Comparison of ENCODE assay signal across 16 mouse cellular contexts in the genomic region with DNA sequence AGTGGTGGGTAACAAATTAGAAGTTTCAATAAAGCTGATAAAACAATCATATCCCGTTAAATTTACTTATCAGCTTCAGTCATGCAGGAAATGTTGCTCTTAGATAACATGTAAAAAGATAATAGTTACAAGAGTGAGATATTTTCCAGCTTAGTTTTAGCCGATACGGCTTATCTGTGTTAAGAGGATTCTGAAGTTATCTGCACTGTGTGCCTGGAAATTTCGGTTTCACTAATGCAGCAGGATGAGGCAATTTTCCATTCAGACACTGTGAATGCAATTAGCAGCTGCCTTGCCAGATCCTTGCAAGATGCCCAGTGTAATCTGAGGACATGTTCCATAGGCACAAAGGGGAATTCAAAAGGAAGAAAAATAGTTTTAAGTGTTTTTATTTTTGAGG.
DNase-seq lines count a peak whose midpoint lies in the region; ATAC-seq and TF ChIP-seq lines count a peak whose summit lies in the region.
"Had no signal": no experiment of that assay in that cellular context is flagged by ENCODE, and none has a peak within 500 bp of the region (broad histone marks: within the 10 kb centered on the region; RNA-seq: fewer than 3 reads in every experiment).

No protein-coding gene starts in this region.

- H3K36me3 ChIP-seq in hindbrain, postnatal 0 days (ENCODE audit: insufficient read depth, low read length): no peaks in the 10 kb centered on the region
- H3K36me3 ChIP-seq in hindbrain, embryonic 10.5 days: no peaks in the 10 kb centered on the region
- no peaks in the 10 kb centered on the region for H3K36me3 ChIP-seq in midbrain, postnatal 0 days (ENCODE audit: insufficient read depth, low read length)
- no peaks in the 10 kb centered on the region for H3K36me3 ChIP-seq in midbrain, embryonic 16.5 days (ENCODE audit: control insufficient read depth, insufficient read depth, low read length)
- H3K36me3 ChIP-seq: embryonic facial prominence, embryonic 12.5 days; hindbrain, embryonic 15.5 days; neural tube, embryonic 13.5 days had no signal

- no peaks in the 10 kb centered on the region for H3K9me3 ChIP-seq in hindbrain, postnatal 0 days (ENCODE audit: low read length)
- H3K9me3 ChIP-seq in hindbrain, embryonic 10.5 days: no peaks in the 10 kb centered on the region
- H3K9me3 ChIP-seq in midbrain, postnatal 0 days (ENCODE audit: low read length): no peaks in the 10 kb centered on the region
- H3K9me3 ChIP-seq in midbrain, embryonic 16.5 days (replicated peaks; ENCODE audit: control insufficient read depth, low read length, poor library complexity, severe bottlenecking): no peaks in the 10 kb centered on the region
- H3K9me3 ChIP-seq: embryonic facial prominence, embryonic 12.5 days; hindbrain, embryonic 15.5 days; neural tube, embryonic 13.5 days had no signal

- peak; percentile 45 for DNase-seq in hindbrain, postnatal 0 days (ENCODE audit: low spot score)
- DNase-seq in hindbrain, embryonic 10.5 days (ENCODE audit: low spot score): no peak
- DNase-seq in midbrain, postnatal 0 days (ENCODE audit: low spot score): peak; percentile 46
- peak; percentile 8 for DNase-seq in embryo, embryonic 11 days
- no peak for DNase-seq in kidney, adult 18-20 months
- DNase-seq: cerebellum, adult 8-10 months; kidney, adult 8-10 months; kidney, postnatal 4 days; lung, postnatal 14 days; thymus, adult 18-20 months had no signal

- no peak overlapping the region for H3K27ac ChIP-seq in hindbrain, postnatal 0 days
- no peak overlapping the region for H3K27ac ChIP-seq in hindbrain, embryonic 10.5 days
- no peak overlapping the region for H3K27ac ChIP-seq in midbrain, postnatal 0 days (ENCODE audit: low read depth, low read length)
- H3K27ac ChIP-seq in midbrain, embryonic 16.5 days (ENCODE audit: low read length): no peak overlapping the region
- H3K27ac ChIP-seq: embryonic facial prominence, embryonic 12.5 days; hindbrain, embryonic 15.5 days; neural tube, embryonic 13.5 days had no signal

- 50% methylated on average over 4 of the region's 4 CpGs for WGBS in hindbrain, postnatal 0 days
- WGBS in hindbrain, embryonic 10.5 days: 89% methylated on average over 4 of the region's 4 CpGs
- WGBS in midbrain, postnatal 0 days: 44% methylated on average over 4 of the region's 4 CpGs
- WGBS in midbrain, embryonic 16.5 days: 34% methylated on average over 4 of the region's 4 CpGs

- no peak overlapping the region for H3K9ac ChIP-seq in hindbrain, postnatal 0 days (replicated peaks; ENCODE audit: low read length)
- H3K9ac ChIP-seq in midbrain, postnatal 0 days (replicated peaks; ENCODE audit: low read length, poor library complexity, severe bottlenecking): no peak overlapping the region
- H3K9ac ChIP-seq in midbrain, embryonic 16.5 days (ENCODE audit: low read depth, low read length): no peak overlapping the region
- H3K9ac ChIP-seq: embryonic facial prominence, embryonic 12.5 days; hindbrain, embryonic 15.5 days; neural tube, embryonic 13.5 days had no signal

- no peak overlapping the region for H3K4me3 ChIP-seq in hindbrain, postnatal 0 days (ENCODE audit: low read length)
- H3K4me3 ChIP-seq in hindbrain, embryonic 10.5 days: no peak overlapping the region
- no peak overlapping the region for H3K4me3 ChIP-seq in midbrain, postnatal 0 days (ENCODE audit: low read depth, low read length)
- H3K4me3 ChIP-seq in midbrain, embryonic 16.5 days (ENCODE audit: low read depth, low read length): no peak overlapping the region
- H3K4me3 ChIP-seq: embryonic facial prominence, embryonic 12.5 days; hindbrain, embryonic 15.5 days; neural tube, embryonic 13.5 days had no signal

- TF ChIP-seq CTCF in hindbrain, postnatal 0 days (IDR thresholded peaks at IDR 0.05; ENCODE audit: low read depth): no peak
- no peak for TF ChIP-seq CTCF in midbrain, postnatal 0 days (IDR thresholded peaks at IDR 0.05)

- H3K4me1 ChIP-seq in hindbrain, postnatal 0 days (ENCODE audit: insufficient read depth, low read length): no peaks in the 10 kb centered on the region; the same call in 1 of the 2 replicates
- H3K4me1 ChIP-seq in hindbrain, embryonic 10.5 days (replicated peaks): no peaks in the 10 kb centered on the region
- no peaks in the 10 kb centered on the region for H3K4me1 ChIP-seq in midbrain, postnatal 0 days (ENCODE audit: insufficient read depth, low read length)
- no peaks in the 10 kb centered on the region for H3K4me1 ChIP-seq in midbrain, embryonic 16.5 days (ENCODE audit: control insufficient read depth, insufficient read depth, low read length)
- H3K4me1 ChIP-seq: embryonic facial prominence, embryonic 12.5 days; hindbrain, embryonic 15.5 days; neural tube, embryonic 13.5 days had no signal

- no peak for ATAC-seq in hindbrain, postnatal 0 days
- no peak for ATAC-seq in midbrain, postnatal 0 days (ENCODE audit: low FRiP score)
- ATAC-seq in midbrain, embryonic 16.5 days: no peak
- no peak for ATAC-seq in erythroid progenitor cell, adult 5-6 weeks (replicated peaks; ENCODE audit: low FRiP score, poor library complexity, severe bottlenecking)
- ATAC-seq: CD4-positive, CD25-positive, alpha-beta regulatory T cell, adult 4 months had no signal

- H3K27me3 ChIP-seq in hindbrain, postnatal 0 days (ENCODE audit: insufficient read depth, low read length): no peaks in the 10 kb centered on the region
- no peaks in the 10 kb centered on the region for H3K27me3 ChIP-seq in hindbrain, embryonic 10.5 days (ENCODE audit: insufficient read depth, poor library complexity, severe bottlenecking)
- H3K27me3 ChIP-seq in midbrain, postnatal 0 days (ENCODE audit: insufficient read depth, low read length): no peaks in the 10 kb centered on the region
- no peaks in the 10 kb centered on the region for H3K27me3 ChIP-seq in midbrain, embryonic 16.5 days (ENCODE audit: control insufficient read depth, insufficient read depth, low read depth, low read length)
- H3K27me3 ChIP-seq: embryonic facial prominence, embryonic 12.5 days; hindbrain, embryonic 15.5 days; neural tube, embryonic 13.5 days had no signal

- H3K4me2 ChIP-seq in hindbrain, postnatal 0 days (ENCODE audit: low read depth, low read length): no peak overlapping the region
- no peak overlapping the region for H3K4me2 ChIP-seq in midbrain, postnatal 0 days (ENCODE audit: low read depth, low read length, poor library complexity, severe bottlenecking)
- no peak overlapping the region for H3K4me2 ChIP-seq in midbrain, embryonic 16.5 days (ENCODE audit: low read length)
- H3K4me2 ChIP-seq: embryonic facial prominence, embryonic 12.5 days; hindbrain, embryonic 15.5 days; neural tube, embryonic 13.5 days had no signal

Comparison
In these comparisons a context has a peak if more than half of its experiments do, and no peak if none do; other contexts are left out.
1. DNase-seq: peak in hindbrain, postnatal 0 days (single experiment), midbrain, postnatal 0 days (single experiment) and embryo, embryonic 11 days (single experiment); none in hindbrain, embryonic 10.5 days (single experiment) and kidney, adult 18-20 months (single experiment).